Mouse (Mus musculus): ENCODE results near the gene Plekha7.
A peak's percentile ranks its signal among the peaks of the same experiment; 100 is the strongest.

Gene Plekha7

GRCm38 (mm10) chr7:116251516-116251915 lies 56.7 kb downstream of the Plekha7 start:
- no peak for DNase-seq (ENCODE audit: low read depth, low spot score)

DNA sequence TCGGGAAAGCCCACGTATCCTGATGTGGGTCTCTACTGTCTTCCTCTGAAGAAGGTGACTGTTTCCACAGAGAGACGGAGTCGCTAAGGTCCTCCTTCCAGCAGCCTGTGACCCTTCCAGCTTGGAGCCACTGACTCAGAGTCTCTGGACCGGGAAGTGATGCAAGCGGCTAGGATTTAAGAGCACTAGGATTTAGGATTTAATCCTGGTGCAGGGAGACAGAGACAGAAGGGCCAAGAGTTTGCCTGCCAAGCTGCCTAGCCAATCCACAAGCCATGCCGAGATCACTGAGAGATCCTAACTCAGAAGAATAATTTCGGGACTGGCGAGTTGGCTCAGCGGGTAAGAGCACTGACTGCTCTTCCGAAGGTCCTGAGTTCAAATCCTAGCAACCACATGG lies 59.6 kb downstream of the Plekha7 start:
- DNase-seq (ENCODE audit: low read depth, low spot score), result no peak

DNA sequence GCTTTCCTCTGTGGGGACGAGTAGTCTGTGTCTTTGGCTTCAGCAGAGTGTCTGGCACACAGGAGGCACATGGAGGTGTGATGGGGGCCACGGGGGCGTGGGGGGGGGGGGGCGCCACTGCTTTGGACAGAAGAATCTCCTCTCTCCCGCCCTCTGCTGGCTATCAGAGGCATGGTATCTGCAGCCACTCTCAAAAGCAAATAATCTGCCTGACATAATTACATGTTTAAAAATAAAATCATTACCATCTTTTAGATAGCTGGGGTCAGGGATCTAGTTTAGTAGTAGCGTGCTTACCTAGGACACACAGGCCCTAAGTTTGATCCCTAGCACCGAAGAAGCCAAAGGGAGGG lies 60.8 kb downstream of the Plekha7 start:
- DNase-seq (ENCODE audit: low read depth, low spot score), result no peak

GRCm38 (mm10) chr7:116246696-116247376 lies 61.3 kb downstream of the Plekha7 start:
- no peak for DNase-seq (ENCODE audit: low read depth, low spot score)

- peak; percentile 58 for DNase-seq (ENCODE audit: low read depth, low spot score)
These were observed 62.1 kb downstream of the Plekha7 start for GRCm38 (mm10) chr7:116245815-116246695.

GRCm38 (mm10) chr7:116244302-116245165 lies 63.6 kb downstream of the Plekha7 start:
- no peak for DNase-seq (ENCODE audit: low read depth, low spot score)

- no peak for DNase-seq (ENCODE audit: low read depth, low spot score)
These were observed 65.4 kb downstream of the Plekha7 start for GRCm38 (mm10) chr7:116242810-116243209.

DNA sequence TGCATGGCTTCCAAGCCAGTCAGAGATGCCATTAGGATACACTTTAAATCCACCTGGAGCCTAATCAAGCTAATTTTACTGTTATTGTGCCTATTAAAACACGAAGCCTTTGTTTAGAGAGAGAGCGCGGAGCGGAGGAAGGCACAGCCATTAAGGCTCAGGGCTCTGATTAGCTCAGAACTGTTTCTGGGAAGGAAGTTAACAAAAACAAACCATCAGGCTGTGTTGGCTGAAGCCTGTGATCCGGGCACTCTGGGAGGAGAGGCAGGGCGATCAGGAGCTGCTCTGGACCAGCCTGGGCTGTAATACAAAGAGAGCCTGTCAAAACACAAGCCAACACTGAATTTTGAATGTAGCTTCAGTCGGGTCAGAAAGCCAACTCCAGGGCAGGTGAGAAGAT lies 66.6 kb downstream of the Plekha7 start:
- DNase-seq (ENCODE audit: low read depth, low spot score), result no peak

GRCm38 (mm10) chr7:116240791-116241474 lies 67.2 kb downstream of the Plekha7 start:
- DNase-seq (ENCODE audit: low read depth, low spot score), result no peak

DNA sequence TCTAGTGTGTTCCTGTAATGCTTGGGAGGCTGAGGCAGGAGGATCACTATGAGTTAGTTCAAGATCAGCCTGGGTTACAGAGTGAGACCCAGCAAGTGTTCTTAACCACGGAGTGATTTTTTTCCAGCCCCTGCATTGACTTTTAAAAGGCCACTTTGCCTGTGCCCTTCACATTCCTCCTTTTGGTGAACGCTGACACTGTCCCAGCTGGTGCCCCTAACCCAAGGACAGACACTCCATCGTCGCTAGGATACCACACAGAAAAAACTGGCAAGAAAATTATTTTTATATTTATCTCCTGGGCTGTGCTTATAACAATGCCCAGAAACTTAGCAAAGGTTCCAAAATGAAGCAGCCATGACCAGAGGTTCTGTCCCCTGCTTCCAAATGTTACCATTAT lies 67.8 kb downstream of the Plekha7 start:
- no peak for DNase-seq (ENCODE audit: low read depth, low spot score)

- DNase-seq (ENCODE audit: low read depth, low spot score), result no peak
These were observed 69.9 kb downstream of the Plekha7 start for GRCm38 (mm10) chr7:116238320-116238719.

- DNase-seq (ENCODE audit: low read depth, low spot score), result peak; percentile 57
These were observed 70.8 kb downstream of the Plekha7 start for GRCm38 (mm10) chr7:116237157-116237981.

DNA sequence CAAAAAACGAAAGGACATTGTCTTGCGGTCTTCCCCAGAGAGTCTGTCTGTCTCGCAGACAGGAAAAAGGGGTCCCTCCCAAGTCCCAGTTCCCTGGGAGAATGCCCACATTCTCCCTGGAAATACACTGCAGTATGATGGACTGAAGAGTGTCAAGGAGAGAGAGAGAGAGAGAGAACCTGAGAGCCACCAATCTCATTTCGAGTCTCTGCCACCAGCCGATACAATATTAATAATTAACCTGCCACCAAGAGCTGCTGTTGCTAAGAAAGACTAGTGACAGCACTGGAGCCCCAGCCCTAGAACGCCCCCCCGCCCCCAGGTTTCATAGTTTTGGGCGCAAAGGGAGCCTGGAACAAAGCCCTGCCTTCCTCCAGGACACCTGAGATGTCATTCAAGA lies 71.6 kb downstream of the Plekha7 start:
- no peak for DNase-seq (ENCODE audit: low read depth, low spot score)

GRCm38 (mm10) chr7:116234287-116234806 lies 73.8 kb downstream of the Plekha7 start:
- DNase-seq (ENCODE audit: low read depth, low spot score), result peak; percentile 40

- DNase-seq (ENCODE audit: low read depth, low spot score), result peak; percentile 58
These were observed 77.2 kb downstream of the Plekha7 start for GRCm38 (mm10) chr7:116230811-116231609.

GRCm38 (mm10) chr7:116226877-116227282 lies 81.3 kb downstream of the Plekha7 start:
- peak; percentile 64 for DNase-seq (ENCODE audit: low read depth, low spot score)

DNA sequence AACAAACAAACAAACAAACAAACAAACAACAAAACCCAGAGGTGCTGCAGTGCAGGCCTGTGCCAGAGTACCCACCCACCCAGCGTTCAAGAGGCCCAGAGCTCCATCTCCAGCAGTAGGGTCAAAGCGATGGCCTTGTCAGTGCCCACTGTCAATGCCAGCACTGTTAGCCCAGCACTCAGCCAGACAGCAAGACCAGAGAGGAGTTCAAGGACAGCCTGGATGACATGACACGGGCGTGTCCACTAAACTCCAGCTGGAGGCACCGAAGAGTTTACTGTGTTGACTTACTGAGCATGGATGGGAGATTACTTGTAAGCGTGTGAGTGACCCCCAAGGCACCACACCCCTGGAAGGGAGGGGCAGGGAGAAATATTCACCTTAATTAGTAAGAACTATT lies 81.9 kb downstream of the Plekha7 start:
- DNase-seq (ENCODE audit: low read depth, low spot score), result no peak

- DNase-seq (ENCODE audit: low read depth, low spot score), result no peak
These were observed 83.6 kb downstream of the Plekha7 start for GRCm38 (mm10) chr7:116224543-116224942.

GRCm38 (mm10) chr7:116223010-116223783 lies 85.0 kb downstream of the Plekha7 start:
- DNase-seq (ENCODE audit: low read depth, low spot score), result peak; percentile 93
